Mouse (Mus musculus) adipose tissue, adult 10 weeks (tissue): Measurements from ENCODE around the gene Hcrt. TPM values are rescaled to one million over a fixed set of nuclear protein-coding genes. Genes with fewer than 3 reads are reported as not detected.

Experiments
- polyA plus RNA-seq: library from polyadenylated mRNA; stranded (reverse); fragments of 350-450 nt; fragmentation: Illumina TruSeq; extraction: RNeasy Lipid Tissue Mini Kit (QIAGEN cat#74804); gene quantifications from one replicate; pipeline ENCODE4 v1.2.3, GENCODE M21; 2014; ENCODE audit warnings: low read depth, low replicate concordance

Gene Hcrt
- not detected for polyA plus RNA-seq

GRCm38 (mm10) chr11:100762831-100763230 lies at the start of gene Hcrt:
TSS of gene Hcrt (minus strand) at chr11:100762931.

DNA sequence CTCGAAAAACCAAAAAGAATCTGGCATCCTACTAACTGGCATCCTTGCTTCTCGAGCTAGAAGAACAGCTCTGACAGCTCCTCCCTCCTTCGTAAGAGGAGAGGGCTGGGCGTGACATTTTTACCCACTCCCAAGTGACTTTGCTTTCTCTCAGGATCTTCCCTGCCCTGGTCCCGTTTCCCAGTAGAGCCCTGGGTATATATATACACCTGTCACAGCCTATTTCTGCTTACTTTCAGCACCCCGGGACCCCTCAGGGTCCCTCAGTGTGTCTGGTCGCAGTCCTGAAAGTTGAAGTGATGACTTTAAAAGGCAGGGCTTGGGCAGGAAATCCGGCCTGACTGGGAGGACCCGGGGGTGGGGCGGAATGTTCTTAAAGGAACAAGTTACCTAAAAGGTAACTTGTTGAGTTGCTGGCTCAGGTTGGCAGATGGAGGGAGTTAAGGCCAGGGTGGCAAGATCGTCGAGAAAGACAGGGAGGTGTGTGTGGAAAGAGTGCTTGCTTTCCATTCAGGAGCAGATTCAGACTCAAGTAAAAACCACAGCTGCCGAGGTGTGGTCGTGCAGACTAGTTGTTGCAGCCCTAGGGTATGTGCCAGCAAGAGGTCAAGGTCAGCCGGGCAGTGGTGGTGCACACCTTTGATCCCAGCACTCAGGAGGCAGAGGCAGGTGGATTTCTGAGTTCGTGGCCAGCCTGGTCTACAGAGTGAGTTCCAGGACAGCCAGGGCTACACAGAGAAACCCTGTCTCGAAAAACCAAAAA lies 8.1 kb upstream of the Hcrt start, which contains the start of gene Ghdc:
TSS of gene Ghdc (minus strand) at position 312 of the 763 bp plus-strand sequence.

GRCm38 (mm10) chr11:100759611-100760233 lies 3.0 kb downstream of the Hcrt start, which contains the start of gene Kcnh4:
TSS of gene Kcnh4 (minus strand) at chr11:100759942.

GRCm38 (mm10) chr11:100738066-100738604 lies 24.6 kb downstream of the Hcrt start, which contains the start of gene Rab5c:
TSS of gene Rab5c (minus strand) at chr11:100738215.

GRCm38 (mm10) chr11:100713735-100714533 lies 48.8 kb downstream of the Hcrt start, which contains the start of gene Hspb9:
TSS of gene Hspb9 (plus strand) at chr11:100713850.

DNA sequence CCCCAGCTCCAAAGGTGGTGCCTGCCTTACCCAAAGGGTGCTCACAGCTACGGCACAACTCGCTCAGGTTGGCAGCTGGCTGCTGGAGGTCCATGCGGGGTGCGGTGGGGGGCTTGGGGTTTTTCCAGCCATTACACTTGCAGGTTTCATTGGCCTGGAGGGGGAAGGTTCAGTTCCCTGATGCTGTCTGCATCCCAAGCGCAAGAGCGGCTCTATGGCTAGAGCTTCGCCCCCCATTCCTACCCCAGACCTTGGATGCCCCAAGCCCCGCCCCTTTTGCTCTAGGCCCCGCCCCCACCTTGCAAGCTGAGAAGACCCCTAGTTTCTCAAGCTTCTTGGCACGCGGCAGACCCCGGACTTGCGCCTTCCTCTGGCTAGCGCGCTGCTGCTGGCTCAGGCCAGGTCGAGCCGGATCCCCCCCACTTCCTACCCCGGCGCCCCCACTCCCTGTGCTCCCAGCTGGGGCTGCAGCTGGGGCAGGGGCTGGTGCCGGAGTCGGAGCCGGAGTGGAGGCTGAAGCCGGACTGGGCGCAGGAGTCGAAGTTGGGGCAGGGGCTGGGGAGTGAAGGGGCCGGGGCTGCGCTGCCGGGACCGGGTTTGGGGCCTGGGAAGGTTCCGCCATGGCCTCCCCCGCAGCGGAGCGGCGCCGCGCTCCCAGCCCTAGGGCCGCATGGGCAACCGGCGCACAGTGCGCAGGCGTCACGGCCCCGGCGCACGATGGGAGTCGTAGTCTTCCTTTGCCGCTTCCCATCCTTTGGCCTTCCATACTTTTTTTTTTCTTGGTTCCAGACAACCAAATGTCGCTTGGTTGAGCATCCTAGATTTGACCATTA lies 50.7 kb downstream of the Hcrt start, which contains the start of gene Kat2a:
TSS of gene Kat2a (minus strand) at position 683 of the 833 bp plus-strand sequence.

Other genes starting within 250 kb of the Hcrt start
- gene Acly, start 234.9 kb downstream of the Hcrt start, polyA plus RNA-seq, result 416 TPM
- gene Ttc25, start 217.3 kb downstream of the Hcrt start, polyA plus RNA-seq, result 7.9 TPM
- gene Cnp, start 188.0 kb downstream of the Hcrt start, polyA plus RNA-seq, result 21.8 TPM
- gene Nkiras2, start 143.7 kb downstream of the Hcrt start, polyA plus RNA-seq, result 36.0 TPM
- 171 TPM for gene Dnajc7, start 142.8 kb downstream of the Hcrt start, polyA plus RNA-seq
- gene Zfp385c, start 70.5 kb downstream of the Hcrt start, polyA plus RNA-seq, result 0.17 TPM
- gene Dhx58, start 58.7 kb downstream of the Hcrt start, polyA plus RNA-seq, result 4.3 TPM
- 20.7 TPM for gene Kat2a, start 50.5 kb downstream of the Hcrt start, polyA plus RNA-seq
- gene Hspb9, start 49.1 kb downstream of the Hcrt start, polyA plus RNA-seq, result 32.9 TPM
- gene Rab5c, start 24.7 kb downstream of the Hcrt start, polyA plus RNA-seq, result 132 TPM
- gene Kcnh4, start 3.0 kb downstream of the Hcrt start, polyA plus RNA-seq, result 0.60 TPM
- 16.4 TPM for gene Ghdc, start 8.0 kb upstream of the Hcrt start, polyA plus RNA-seq
- 23.3 TPM for gene Stat5b, start 87.8 kb upstream of the Hcrt start, polyA plus RNA-seq
- gene Stat5a, start 96.4 kb upstream of the Hcrt start, polyA plus RNA-seq, result 31.5 TPM
- 70.6 TPM for gene Stat3, start 176.6 kb upstream of the Hcrt start, polyA plus RNA-seq
- 278 TPM for gene Cavin1, start 208.0 kb upstream of the Hcrt start, polyA plus RNA-seq
- gene Atp6v0a1, start 246.5 kb upstream of the Hcrt start, polyA plus RNA-seq, result 100 TPM